Mouse (Mus musculus): ENCODE measurements around the gene Tnrc6c.
"Not testable (repeated sequence)": the region's sequence is repeated elsewhere in the genome, so short reads cannot be mapped to it uniquely, and the experiment has no call there.

Tnrc6c gene

DNA sequence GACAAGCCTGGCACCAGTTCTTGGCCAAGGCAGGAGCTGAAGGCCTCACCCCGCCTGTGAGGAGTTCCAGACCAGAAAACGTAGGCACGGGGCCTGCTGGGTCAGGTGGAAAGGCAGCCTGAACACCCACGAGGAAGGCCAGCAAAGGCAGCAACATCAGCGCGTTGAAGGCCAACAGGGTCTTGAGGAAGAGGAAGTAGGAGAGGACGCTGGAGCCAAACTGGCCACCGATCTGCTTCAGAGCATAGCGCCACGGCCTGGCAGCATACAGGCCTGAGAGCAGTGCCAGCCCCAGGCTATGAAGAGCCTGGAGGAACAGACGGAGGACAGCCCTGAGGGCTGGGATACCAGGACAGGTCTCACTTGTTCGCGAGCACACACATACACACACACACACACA, 121.5 kb downstream of the Tnrc6c start:
- no peak for DNase-seq

DNA sequence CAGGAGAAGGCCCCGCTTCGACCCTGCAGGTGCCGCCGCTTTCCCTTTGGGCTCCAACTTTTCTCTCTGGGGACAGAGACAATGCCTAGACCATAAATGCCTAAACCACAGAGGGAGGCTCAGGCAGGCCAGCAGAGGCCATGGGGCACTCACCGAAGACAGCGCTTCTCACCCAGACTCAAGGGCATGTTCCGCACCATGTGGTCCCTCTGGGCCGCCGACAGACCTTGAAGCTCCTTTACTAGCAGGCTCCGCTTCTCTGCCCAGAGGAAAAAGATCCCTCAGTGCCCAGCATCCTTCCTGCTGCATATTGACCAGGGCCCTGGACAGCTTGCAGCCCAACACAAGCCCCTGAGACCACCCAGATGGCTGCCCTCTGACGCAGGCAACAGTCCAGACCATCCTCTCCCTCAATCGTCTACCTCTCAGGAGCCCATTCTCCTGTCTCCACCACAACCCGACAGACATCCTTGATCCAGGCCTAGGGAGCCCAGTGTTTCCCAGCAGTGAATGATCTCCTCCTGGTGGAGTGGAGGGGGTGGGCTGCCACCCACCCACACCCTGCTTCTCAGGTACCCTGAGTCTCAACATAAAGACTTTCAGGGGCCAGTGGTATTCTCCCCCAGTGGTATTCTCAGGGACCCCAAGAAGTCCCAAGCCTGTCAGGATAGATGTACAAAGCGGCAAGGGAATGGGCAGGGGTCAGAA, 122.2 kb downstream of the Tnrc6c start:
- DNase-seq: no peak

DNA sequence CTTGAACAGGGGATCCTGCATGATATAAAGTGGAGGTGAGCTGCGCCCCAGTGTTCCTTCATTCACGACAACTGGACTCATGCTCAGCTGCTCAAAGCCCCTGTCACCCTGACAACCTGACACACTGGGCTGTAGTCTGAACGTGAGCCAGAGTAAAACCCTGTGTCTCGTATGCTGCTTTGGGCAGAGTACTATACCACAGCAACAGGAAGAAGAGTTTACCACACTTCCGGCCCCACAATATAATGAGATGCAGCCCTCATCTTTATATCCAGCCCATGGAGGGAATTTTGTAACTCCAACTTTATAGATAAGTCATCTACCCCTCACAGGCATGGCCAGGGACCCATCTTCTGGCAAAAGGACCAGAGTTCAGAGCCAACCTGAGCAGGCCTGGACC, 123.0 kb downstream of the Tnrc6c start:
- DNase-seq: no peak

DNA sequence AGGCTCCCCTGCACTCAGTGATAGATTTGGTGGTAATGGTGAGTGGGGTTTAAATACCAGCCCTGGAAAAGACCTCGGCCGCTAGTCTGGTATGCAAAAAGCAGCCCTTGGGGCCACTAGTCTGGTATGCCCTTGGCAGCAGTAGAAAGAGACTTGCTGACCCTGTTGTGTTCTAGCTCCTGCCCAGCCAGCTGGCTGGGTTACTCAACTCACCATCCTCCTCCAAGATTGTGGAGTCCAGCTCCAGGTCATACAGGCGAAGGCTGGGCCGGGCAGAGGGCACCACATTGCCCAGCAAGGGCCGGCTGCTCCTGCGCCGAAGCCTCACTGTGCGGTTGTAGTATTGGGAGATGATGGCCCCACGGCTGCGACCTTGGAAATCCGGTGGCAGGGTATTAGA, 123.9 kb downstream of the Tnrc6c start:
- DNase-seq: no peak

DNA sequence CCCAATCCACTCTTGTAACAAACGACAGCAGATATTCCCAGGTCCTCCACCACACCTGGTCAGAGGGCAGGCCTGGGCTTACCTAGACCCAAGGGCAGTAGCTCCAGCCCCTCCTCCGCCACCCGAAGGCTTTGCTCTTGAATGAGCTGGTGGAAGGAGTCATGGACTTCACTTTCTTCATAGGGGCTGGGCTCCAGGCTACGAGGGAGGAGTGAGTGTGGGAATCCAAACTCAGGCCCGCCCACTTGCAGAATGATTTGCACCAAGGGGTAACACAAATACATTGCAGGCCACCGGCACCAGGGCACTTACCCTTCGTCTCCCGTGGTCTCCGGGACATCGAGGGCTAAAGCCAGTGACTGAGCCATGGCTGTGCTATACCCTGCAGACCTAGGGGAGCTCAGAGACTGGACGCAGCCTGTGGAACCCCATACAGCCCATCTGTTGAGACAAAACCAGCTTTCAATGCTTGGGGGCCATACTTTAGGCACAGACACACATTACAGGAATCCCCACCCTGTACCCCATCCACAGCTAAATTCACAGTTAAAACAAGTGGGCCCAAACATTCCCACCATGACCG, 124.9 kb downstream of the Tnrc6c start:
- peak; percentile 78 for DNase-seq

DNA sequence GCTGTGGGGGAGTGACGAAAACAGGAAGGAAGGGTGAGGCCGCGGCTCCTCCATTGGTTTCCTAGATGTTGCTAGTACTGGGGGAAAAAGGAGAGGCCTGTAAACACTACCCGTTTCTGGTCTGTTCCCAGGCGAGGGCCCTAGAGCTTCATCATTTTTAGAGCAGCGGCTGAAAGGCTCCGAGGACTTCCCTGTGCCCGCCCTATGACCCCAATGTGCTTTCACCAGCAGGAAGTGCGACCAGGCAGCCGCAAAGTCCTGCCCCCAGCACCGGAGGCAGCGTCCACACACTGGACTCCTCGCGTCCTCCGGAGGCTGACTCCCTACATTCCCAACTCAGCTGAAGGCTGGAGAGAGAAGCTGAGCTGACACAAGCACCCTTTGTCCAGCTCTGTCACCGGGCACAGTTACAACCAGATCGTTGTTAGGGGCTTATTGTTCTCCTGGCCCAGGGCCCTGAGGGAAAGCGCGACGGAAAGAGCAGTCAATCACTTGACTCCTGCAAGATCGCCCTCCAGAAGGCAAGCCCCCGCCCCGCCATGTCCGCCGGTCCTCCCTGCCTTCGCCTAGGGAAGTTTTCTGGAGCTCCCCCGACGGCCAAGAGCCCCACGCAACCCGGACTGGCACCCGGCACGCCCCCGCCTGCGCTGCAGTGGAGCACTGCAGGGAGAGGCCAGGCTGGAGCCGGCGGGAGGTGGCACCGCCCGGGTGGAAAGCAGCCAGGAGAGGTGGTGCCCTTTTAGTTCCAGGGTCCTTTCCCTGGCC, 125.5 kb downstream of the Tnrc6c start:
- peak; percentile 80 for DNase-seq

DNA sequence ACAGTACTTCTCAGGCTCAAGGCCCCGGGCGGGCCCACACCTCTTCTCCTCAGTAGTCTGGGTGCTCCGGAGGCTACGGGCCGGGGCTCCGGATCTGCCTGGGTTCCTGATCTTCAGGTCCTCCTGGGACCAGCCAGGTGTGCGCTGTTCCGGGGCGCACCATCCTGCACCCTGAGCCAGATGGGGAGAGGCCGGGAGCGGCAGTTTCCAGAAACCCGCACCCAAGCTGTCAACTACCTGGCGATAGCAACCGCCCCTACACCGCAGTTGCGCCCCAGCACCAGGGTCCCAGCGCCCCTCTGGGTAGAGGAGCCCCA, 126.1 kb downstream of the Tnrc6c start:
- no peak for DNase-seq

DNA sequence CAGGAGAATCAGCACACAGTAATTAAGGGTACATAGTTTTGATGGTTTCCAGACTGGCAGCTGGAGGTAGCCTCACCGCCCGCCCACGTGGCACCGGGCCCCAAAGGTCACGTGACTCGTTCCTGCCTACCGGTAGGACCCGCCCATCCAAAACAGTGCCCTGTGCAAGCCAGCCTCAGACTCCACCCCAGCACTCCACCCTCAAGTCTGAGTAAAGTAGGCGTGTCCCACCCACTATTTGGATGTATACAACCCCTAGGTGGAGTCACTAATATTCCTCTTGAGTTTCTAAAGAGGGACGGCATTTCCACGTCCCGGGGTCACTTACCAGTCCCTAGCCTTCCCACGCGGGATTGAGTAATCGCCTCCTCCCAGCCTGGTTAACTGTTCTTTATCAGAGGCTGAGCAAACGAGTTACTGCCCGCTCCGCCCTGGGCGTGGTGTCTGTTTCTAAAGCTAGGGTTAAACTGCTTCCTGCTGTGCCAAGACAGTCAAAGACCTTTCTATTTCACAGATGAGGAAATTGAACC, 126.6 kb downstream of the Tnrc6c start:
- peak; percentile 95 for DNase-seq

DNA sequence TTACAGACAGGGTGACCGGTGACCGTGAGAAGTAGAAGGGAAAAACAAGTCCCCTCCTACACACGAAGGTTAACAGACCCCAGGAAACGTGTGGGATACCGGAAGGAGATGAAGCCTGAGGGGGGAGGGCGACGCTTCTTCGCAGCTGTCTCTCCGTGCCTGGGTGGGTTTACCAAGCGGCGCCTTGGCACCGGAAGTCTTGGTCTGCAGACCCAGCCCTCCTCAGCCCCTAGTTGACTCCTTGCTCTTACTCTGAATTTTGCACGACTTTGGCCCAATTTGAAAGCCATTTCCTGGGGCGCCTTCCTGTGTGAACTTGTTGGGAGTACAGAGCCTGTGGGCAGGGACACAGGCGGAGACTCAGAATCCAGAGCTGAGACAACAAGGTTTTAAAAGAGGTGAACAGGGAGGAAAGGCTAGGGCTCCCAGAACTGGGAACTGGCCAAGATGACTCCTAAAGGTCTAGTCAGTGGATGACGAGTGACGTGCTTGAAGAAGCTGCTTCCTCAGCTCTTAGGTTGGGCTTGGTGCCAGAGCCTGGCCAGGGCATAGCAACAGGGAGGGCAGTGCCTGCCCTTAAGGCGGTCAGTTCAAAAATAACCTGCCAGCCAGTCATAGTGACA, 127.2 kb downstream of the Tnrc6c start:
- DNase-seq: peak; percentile 66

DNA sequence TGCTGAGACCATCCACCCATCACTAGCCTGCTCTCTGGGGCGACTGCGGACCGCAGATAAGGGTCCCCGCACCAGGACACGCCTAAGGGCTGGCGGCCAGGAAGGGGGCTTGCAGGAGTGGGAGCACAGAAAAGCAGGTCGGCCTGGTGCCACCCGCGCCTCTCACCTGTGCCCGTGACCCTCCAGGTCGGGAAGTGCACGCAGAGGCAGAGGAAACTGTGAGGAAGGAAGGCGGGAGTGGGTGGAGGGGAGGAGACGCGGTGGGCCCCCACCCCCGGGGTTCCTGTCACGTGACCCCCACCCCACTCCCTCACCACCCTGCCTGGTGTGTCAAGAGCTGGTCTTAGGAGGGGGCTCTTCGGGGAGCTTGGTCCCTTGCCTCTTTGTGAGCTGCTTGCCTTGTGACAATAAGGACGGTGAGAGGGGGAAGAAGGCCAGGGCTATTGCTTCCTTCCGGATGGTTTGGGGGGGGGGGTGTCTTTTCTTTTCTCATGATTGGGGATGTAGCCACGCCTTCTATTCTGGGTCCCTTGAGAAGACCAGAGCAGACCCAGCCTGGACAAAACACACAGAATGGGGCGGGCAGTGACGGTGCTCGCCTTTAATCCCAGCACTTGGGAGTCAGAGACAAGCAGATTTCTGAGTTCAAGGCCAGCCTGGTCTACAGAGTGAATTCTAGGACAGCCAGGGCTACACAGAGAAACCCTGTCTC, 128.1 kb downstream of the Tnrc6c start, which contains the start of the genes Tmc8 and Tmc6:
Tmc8 (plus strand) TSS at position 84 of the 712 bp plus-strand sequence.
Tmc6 (minus strand) TSS at position 206 of the 712 bp plus-strand sequence.
- peak; percentile 88 for DNase-seq

DNA sequence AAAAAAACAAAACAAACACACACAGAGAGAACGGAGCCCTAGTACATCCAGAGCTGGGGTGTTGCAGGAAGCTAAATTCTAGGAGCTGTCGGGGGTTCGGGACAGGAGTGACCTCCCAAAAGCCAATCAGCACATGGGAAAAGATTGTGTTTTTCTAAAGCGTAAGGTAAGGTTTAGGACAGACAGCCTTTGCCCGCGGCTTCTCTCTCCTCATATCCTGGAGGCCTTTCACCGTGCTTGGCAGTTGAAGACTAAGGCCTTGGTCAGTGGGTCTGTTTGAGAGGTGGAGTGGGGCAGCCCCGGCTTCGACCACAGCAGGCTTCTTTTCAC, 128.6 kb downstream of the Tnrc6c start:
- DNase-seq: no peak

DNA sequence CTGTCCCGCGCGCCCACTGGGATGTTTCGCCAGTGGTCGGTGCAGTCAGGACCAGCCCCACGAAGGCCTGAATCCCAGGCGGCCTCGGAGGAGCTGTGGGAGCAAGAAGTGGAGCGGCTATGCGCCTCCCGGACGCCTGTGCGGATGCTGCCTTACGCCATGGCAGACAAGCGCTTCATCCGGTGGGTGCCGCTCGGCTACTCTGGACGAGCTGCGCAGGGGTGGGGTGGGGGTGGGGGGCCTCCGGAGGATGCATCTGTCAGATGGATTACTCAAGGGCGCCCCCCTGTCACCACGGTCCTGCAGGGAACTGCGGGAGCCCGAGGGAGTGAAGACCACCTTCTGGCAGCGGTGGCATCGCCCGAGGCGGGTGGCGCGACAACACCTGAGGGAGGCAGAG, 129.0 kb downstream of the Tnrc6c start:
- DNase-seq: peak; percentile 90

DNA sequence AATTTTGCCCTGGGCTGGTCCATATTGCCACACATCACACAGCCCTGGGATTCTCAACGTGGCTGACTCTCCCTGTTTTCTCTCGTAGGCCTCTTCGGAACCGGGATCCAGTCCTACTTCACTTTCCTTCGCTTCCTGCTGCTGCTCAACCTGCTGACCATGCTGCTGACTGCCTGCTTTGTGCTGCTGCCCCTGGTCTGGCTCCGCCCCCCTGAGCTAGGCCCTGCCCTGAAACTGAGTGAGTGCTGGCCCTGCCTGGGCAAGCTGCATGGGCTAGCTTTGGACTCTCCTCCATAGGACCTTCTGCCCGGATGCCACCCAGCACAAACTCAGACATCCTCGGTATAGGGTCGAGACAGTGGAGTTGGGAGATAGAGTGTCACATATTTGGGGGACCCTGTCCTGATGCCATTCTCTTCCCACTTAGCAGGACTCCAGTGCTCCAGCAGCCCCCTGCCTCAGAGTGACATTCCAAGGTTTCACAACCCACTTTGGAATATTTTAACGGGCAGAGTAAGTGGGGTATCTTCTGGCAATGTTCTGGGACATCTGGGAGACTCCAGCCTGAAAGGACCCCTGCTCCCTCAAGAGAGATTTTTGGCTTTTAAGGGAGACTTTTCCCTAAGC, 129.7 kb downstream of the Tnrc6c start:
- DNase-seq: peak; percentile 91

DNA sequence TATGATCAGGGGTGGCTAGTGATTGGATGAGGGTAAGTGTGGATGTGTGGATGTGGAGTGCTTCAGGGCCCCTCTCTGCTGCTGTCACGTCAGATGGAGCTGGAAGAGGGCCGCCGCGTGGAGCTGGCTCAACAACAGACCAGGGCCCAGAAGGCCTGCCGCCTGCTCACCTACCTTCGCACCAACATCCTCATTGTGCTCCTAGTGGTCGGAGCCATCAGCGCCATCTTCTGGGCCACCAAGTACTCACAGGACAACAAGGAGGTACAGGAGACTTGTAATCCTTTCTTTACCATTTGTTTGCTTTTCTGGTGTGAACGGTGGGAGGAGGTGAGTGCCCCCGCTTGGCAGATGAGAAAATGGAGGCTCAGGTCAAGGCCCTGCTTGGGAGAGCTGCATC, 132.2 kb downstream of the Tnrc6c start:
- DNase-seq: peak; percentile 79

DNA sequence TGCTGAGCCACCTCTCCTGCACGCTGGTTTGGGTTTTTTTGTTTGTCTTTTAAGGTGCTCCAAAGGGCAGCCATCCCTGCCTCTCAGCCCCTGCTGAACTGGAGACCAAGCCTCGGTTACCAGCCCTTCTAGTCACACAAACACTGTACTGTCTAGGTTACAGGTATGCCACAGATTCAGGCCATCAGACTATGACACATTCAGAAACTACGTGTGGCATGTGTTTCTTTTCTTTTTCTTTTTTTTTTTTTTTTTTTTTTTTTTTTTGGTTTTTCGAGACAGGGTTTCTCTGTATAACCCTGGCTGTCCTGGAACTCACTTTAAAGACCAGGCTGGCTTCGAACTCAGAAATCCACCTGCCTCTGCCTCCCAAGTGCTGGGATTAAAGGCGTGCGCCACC, 134.4 kb downstream of the Tnrc6c start:
- not testable (repeated sequence) for DNase-seq

DNA sequence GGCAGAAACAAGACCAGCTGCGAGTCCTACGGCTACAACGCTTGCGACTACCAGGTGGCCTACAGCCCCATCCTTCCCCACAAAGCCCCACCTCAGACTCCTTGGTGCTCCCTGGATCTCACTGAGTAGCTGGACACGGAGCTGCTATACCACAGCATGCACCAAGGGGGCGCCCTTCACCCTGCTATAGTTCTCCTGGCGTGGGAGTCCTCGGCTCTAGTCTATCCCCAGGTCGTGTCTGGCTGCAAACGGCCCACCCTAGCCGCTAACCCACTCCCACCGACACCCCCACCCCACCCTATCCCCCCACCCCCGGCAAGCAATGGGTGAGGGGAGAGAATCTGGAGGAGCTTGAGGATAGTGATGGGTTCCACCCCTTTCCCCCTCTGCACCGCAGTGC, 136.2 kb downstream of the Tnrc6c start:
- DNase-seq: peak; percentile 86

DNA sequence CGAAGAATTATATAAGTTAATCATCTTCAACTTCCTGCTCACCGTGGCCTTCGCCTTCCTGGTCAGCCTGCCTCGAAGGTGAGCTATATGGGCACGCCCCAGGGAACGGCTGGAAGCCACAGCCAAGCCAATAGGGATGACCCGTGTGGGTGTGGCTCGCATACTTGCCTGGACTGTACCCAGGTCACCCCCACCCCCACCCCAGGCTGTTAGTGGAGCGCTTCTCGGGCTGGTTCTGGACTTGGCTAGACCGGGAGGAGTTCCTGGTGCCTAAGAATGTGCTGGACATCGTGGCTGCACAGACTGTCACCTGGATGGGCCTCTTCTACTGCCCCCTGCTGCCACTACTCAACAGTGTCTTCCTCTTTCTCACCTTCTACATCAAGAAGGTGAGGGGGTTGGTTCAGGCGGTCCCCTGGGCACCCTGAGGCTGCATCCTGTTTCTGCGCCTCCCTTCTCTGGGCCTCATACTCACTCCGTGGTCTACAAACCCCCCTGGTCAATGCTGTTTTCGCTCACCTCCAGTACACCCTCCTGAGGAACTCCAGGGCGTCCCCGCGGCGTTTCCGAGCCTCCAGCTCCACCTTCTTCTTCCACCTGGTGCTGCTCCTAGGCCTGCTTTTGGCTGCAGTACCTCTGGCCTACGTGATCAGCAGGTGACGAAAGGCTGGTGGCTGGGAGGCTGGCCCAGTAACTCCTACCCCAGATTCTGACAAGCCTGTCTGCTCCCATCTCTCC, 136.8 kb downstream of the Tnrc6c start:
- DNase-seq: peak; percentile 80

DNA sequence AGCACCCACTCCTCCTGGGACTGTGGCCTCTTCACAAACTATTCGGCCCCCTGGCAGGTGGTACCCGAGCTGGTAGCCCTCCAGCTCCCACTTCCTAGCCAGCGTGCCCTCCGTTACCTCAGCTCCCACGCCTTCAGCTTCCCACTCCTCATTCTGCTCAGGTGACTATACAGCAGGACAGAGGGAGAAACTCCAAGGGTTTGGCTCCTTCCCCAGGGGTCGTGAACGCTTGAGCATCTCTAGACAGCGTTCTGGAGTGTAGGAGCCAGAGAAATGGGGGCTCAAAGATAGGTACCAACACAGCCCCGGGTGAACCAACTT, 137.3 kb downstream of the Tnrc6c start:
- no peak for DNase-seq

DNA sequence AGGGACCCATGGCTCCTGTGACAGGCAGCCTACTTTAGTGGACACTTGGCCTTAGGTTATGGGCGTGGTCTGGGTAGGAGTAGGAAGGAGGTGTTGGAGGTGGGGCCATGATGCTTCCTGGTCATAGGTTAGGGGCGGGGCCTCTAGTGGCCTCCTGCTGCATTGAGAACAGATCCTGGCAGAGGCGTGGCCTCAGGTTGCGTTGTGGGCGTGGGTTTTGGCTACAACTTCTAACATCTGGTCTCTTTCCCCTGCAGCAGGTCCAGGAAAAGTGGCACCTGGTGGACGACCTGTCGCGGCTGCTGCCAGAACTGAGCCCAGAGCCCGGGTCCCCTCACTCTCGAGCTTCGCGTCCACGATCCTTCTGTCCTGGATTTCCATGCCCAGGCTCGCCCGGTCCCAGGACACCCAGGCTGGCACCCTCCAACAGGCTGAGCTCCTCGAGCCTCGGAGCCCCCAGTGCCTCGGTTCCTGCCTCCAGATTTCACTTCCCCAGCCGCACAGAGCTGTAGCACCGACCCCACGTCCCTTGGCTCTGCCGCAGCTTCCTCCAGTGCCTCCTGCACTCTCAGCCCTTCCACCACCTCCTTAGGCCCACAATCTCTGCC, 138.3 kb downstream of the Tnrc6c start:
- peak; percentile 96 for DNase-seq

DNA sequence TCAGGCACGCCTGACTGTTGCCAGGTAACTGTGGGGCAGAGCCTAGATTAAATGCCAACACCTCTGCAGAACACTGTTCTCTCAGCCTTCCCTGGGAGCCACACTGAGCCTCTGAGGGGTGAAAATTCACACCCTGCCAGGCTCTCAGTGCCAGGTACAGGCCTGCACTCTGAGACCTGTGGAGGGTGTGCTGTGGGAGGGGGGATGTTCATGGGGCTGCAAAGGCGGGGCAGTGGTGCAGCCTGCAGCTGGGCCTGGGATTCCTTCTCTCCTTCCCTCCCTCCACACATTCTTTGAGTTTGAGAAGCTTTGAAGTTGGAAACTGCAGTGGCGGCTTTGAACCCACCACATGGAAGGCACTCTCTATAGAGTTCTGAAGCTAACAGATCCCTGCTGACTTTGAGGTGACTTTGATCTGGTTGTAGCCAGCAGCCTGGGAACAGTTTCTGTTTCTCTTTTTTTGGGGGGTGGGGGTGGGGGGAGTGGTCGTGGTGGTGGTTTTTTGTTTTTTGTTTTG, 140.0 kb downstream of the Tnrc6c start:
- DNase-seq: no peak

DNA sequence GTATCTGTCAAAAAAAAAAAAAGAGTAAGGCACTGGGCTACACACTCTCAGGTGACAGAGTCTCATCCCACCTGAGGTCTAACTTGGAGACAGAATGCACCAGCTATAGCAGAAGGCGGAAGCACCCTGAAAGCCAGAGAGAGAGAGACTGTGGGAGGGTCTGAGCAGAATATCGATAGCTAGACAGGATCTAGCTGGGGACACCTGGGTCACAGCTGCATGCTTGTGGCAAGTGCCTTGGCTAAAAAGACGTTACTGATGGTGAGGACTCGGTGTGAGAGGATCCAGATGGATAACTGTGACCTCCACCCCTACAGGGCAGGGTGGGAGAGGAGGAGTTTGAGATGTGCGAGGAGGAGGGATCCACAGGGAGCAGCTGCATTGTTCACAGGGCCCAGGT, 142.9 kb downstream of the Tnrc6c start:
- DNase-seq: peak; percentile 39

Measured in liver (tissue).